Mouse (Mus musculus) MEL (cell line): ENCODE measurements around the gene Zbtb40. TPM values are rescaled to one million over a fixed set of nuclear protein-coding genes. Genes with fewer than 3 reads are reported as not detected.

ENCODE experiments used
- DNase-seq: peaks from one replicate; pipeline ENCODE4 v3.0.0; 2011; ENCODE audit warnings: low read depth, low spot score
- H3K27ac ChIP-seq: 2 replicates; pipeline ENCODE4 v1.5.1; 2012; ENCODE audit warnings: low read depth, mild to moderate bottlenecking, control low read depth, low read length, moderate library complexity; ENCODE audit not compliant: control insufficient read depth
- H3K27me3 ChIP-seq, 2 experiments: fragments of 150-350 bp in 1 of 2; sonication (generic) in 1 of 2; 2 replicates each; pipeline ENCODE4 v1.6.1; 2012; ENCODE audit warnings: low read length in 2 of 2, mild to moderate bottlenecking in 2 of 2, improper control_type of control experiment in 1 of 2, moderate library complexity in 1 of 2; ENCODE audit not compliant: insufficient read depth in 2 of 2, control insufficient read depth in 1 of 2
- H3K36me3 ChIP-seq, 2 experiments: 2 replicates each; pipeline ENCODE4 v1.6.1; 2012 to 2014; ENCODE audit warnings: low read length in 2 of 2, improper control_type of control experiment in 1 of 2, inconsistent platforms in 1 of 2, mild to moderate bottlenecking in 1 of 2; ENCODE audit not compliant: insufficient read depth in 2 of 2, control insufficient read depth in 1 of 2
- H3K4me1 ChIP-seq, 2 experiments: fragments of 150-350 bp in 1 of 2; sonication (generic) in 1 of 2; 2 replicates each; pipeline ENCODE4 v1.6.1; 2012; ENCODE audit warnings: low read length in 2 of 2, improper control_type of control experiment in 1 of 2, mild to moderate bottlenecking in 1 of 2; ENCODE audit not compliant: insufficient read depth in 2 of 2, control insufficient read depth in 1 of 2
- H3K4me3 ChIP-seq, 2 experiments: fragments of 150-350 bp in 1 of 2; sonication (generic) in 1 of 2; 2 replicates each; pipeline ENCODE4 v1.5.1; 2012; ENCODE audit warnings: low read depth in 2 of 2, low read length in 2 of 2, mild to moderate bottlenecking in 2 of 2, moderate library complexity in 2 of 2, control low read depth in 1 of 2, improper control_type of control experiment in 1 of 2; ENCODE audit not compliant: control insufficient read depth in 1 of 2, insufficient read depth in 1 of 2
- H3K79me2 ChIP-seq: 2 replicates; pipeline ENCODE4 v1.6.1; 2012; ENCODE audit warnings: mild to moderate bottlenecking, low read length, moderate library complexity; ENCODE audit not compliant: control insufficient read depth, poor library complexity, insufficient read depth
- H3K9ac ChIP-seq: 2 replicates; pipeline ENCODE4 v1.6.1; 2012; ENCODE audit warnings: low read depth, mild to moderate bottlenecking, control low read depth, low read length, moderate library complexity; ENCODE audit not compliant: control insufficient read depth, poor library complexity, severe bottlenecking
- H3K9me3 ChIP-seq: fragments of 150-350 bp; sonication (generic); replicated peaks from 2 replicates; pipeline ENCODE4 v1.6.1; 2012; ENCODE audit warnings: mild to moderate bottlenecking, low read length, improper control_type of control experiment, moderate library complexity; ENCODE audit not compliant: insufficient read depth
- BHLHE40 ChIP-seq: IDR thresholded peaks from 2 replicates; pipeline ENCODE4 v1.6.1; 2012; ENCODE audit warnings: low read depth, mild to moderate bottlenecking, inconsistent platforms, low read length, improper control_type of control experiment, borderline replicate concordance
- E2F4 ChIP-seq: IDR thresholded peaks from 2 replicates; pipeline ENCODE4 v1.6.1; 2011; ENCODE audit warnings: low read depth, low read length, improper control_type of control experiment, borderline replicate concordance
- ETS1 ChIP-seq: IDR thresholded peaks from 2 replicates; pipeline ENCODE4 v1.6.1; 2012; ENCODE audit warnings: low read depth, mild to moderate bottlenecking, inconsistent platforms, low read length, improper control_type of control experiment, moderate library complexity
- HCFC1 ChIP-seq: IDR thresholded peaks from 2 replicates; pipeline ENCODE4 v1.6.1; 2012; ENCODE audit warnings: low read depth, mild to moderate bottlenecking, inconsistent platforms, low read length, improper control_type of control experiment, moderate library complexity
- JUND ChIP-seq: IDR thresholded peaks from 2 replicates; pipeline ENCODE4 v1.6.1; 2011; ENCODE audit warnings: low read depth, mild to moderate bottlenecking, improper control_type of control experiment, low read length
- KAT2A ChIP-seq: conservative IDR thresholded peaks from 2 replicates; pipeline ENCODE4 v1.6.1; 2012; ENCODE audit warnings: low read depth, low read length, improper control_type of control experiment, inconsistent platforms
- MAFK ChIP-seq: IDR thresholded peaks from 2 replicates; pipeline ENCODE4 v1.6.1; 2011; ENCODE audit warnings: low read depth, mild to moderate bottlenecking, low read length, improper control_type of control experiment, borderline replicate concordance
- MAZ ChIP-seq: IDR thresholded peaks from 2 replicates; pipeline ENCODE4 v1.6.1; 2012; ENCODE audit warnings: low read depth, mild to moderate bottlenecking, inconsistent platforms, low read length, improper control_type of control experiment
- MEF2A ChIP-seq: IDR thresholded peaks from 2 replicates; pipeline ENCODE4 v1.6.1; 2014; ENCODE audit warnings: low read depth, mild to moderate bottlenecking, inconsistent platforms, low read length, improper control_type of control experiment; ENCODE audit not compliant: poor library complexity, insufficient replicate concordance, severe bottlenecking; ENCODE audit errors: extremely low read depth
- MYB ChIP-seq: IDR thresholded peaks from 2 replicates; pipeline ENCODE4 v1.6.1; 2011; ENCODE audit warnings: mild to moderate bottlenecking, low read depth, low read length, improper control_type of control experiment
- MYC ChIP-seq: IDR thresholded peaks from 2 replicates; pipeline ENCODE4 v1.6.1; 2011; ENCODE audit warnings: low read depth, mild to moderate bottlenecking, low read length, improper control_type of control experiment, moderate library complexity
- NELFE ChIP-seq: IDR thresholded peaks from 2 replicates; pipeline ENCODE4 v1.6.1; 2011; ENCODE audit warnings: low read depth, low read length, improper control_type of control experiment
- NRF1 ChIP-seq: IDR thresholded peaks from 2 replicates; pipeline ENCODE4 v1.6.1; 2014; ENCODE audit warnings: low read depth, mild to moderate bottlenecking, inconsistent platforms, low read length, improper control_type of control experiment, moderate library complexity; ENCODE audit not compliant: poor library complexity, insufficient read depth, severe bottlenecking
- POLR2A ChIP-seq, 2 experiments: IDR thresholded peaks; 2 replicates each; pipeline ENCODE4 v1.6.1; 2011 to 2012; ENCODE audit warnings: low read length in 2 of 2, mild to moderate bottlenecking in 2 of 2, control low read depth in 1 of 2, improper control_type of control experiment in 1 of 2, low read depth in 1 of 2, moderate library complexity in 1 of 2; ENCODE audit not compliant: control insufficient read depth in 1 of 2, insufficient read depth in 1 of 2, poor library complexity in 1 of 2
- POLR2AphosphoS5 ChIP-seq: IDR thresholded peaks from 2 replicates; pipeline ENCODE4 v1.6.1; 2012; ENCODE audit warnings: low read depth, borderline replicate concordance, mild to moderate bottlenecking, inconsistent platforms, low read length, moderate library complexity, mixed read lengths
- SIN3A ChIP-seq: IDR thresholded peaks from 2 replicates; pipeline ENCODE4 v1.6.1; 2012; ENCODE audit warnings: low read length, improper control_type of control experiment, inconsistent platforms
- SMC3 ChIP-seq: IDR thresholded peaks from 2 replicates; pipeline ENCODE4 v1.6.1; 2011; ENCODE audit warnings: low read depth, low read length, improper control_type of control experiment
- TBP ChIP-seq: IDR thresholded peaks from 2 replicates; pipeline ENCODE4 v1.8.0; 2011; ENCODE audit warnings: low read depth, low read length, improper control_type of control experiment
- UBTF ChIP-seq: IDR thresholded peaks from 2 replicates; pipeline ENCODE4 v1.6.1; 2012; ENCODE audit warnings: low read depth, mild to moderate bottlenecking, inconsistent platforms, low read length, improper control_type of control experiment, moderate library complexity, borderline replicate concordance; ENCODE audit not compliant: insufficient read depth
- USF1 ChIP-seq: IDR thresholded peaks from 2 replicates; pipeline ENCODE4 v1.6.1; 2014; ENCODE audit warnings: low read depth, mild to moderate bottlenecking, inconsistent platforms, low read length, improper control_type of control experiment, moderate library complexity
- ZC3H11A ChIP-seq: IDR thresholded peaks from 2 replicates; pipeline ENCODE4 v1.6.1; 2012; ENCODE audit warnings: low read depth, mild to moderate bottlenecking, inconsistent platforms, low read length, improper control_type of control experiment
- polyA plus RNA-seq, 2 experiments: library from polyadenylated mRNA; stranded (reverse) in 1 of 2; unstranded in 1 of 2; fragments of >175 nt in 1 of 2; fragments of >200 nt in 1 of 2; gene quantifications; 2 replicates each; pipeline versions ENCODE4 v1.2.1 to v1.2.4; 2012; ENCODE audit warnings: low replicate concordance in 2 of 2, low read depth in 1 of 2; ENCODE audit not compliant: insufficient read length in 2 of 2, insufficient read depth in 1 of 2, missing spikeins in 1 of 2
- total RNA-seq: library from RNA; depleted of rRNA; stranded (reverse); fragments of 300-350 nt; gene quantifications from 2 replicates; pipeline ENCODE4 v1.2.3, GENCODE M21; 2012

Zbtb40 gene
- total and polyA plus RNA-seq, 3 experiments, result 9.6 to 14.4 TPM; not detected in 1

DNA sequence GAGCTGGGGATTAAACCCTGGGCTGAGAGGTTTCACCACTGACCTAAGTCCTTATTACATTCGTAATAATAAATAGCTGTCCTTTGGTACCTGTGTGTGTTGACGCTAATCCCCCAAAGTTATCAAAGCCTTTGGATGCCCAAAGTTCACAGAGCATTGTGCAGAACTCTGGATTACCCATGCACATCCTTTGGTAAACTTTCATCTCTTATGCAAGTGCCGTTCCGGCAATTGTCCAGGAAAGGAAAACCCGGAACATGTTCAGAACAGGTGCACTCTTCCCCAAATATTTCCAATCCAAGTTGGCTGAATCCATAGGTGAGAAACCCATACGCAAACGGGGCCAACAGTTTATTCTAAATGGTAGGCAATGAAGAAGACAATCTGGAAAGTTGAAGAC lies 9.2 kb downstream of the Zbtb40 start:
- no peak overlapping the region for H3K27ac ChIP-seq
- H3K4me3 ChIP-seq, result no peak overlapping the region
- H3K27me3 ChIP-seq, result no peaks in the 10 kb centered on the region
- H3K79me2 ChIP-seq, result no peaks in the 10 kb centered on the region
- H3K9me3 ChIP-seq, result no peaks in the 10 kb centered on the region
- H3K9ac ChIP-seq, result no peak overlapping the region
- no peak for DNase-seq
- TF ChIP-seq JUND (no peak), UBTF (no peak), HCFC1 (no peak), KAT2A (no peak), USF1 (no peak), E2F4 (no peak), MAFK (no peak), MAZ (no peak), ETS1 (no peak), MYB (no peak), SMC3 (no peak), BHLHE40 (no peak), MYC (no peak), SIN3A (no peak), POLR2AphosphoS5 (no peak)
- no peaks in the 10 kb centered on the region for H3K4me1 ChIP-seq
- H3K36me3 ChIP-seq, result no peaks in the 10 kb centered on the region

DNA sequence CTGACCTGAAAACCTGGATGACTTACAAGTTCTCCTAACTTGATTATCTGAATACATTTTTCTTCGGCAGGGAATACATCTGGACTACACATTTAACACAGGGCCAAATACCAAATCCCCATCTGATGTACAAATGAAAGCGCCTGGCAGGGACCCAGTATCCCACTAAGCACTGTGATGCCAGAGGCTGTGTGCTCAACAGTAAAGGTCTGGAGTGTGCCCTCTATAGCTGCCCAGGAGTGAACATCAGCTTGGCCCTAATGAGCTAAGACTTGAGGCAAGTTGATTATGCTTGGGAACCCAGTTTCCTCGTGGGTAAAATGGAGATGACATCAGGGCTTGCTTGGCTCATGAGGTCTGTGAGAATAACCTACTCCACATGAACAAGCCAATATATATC lies 10.1 kb downstream of the Zbtb40 start:
- DNase-seq, result no peak
- H3K9ac ChIP-seq, result no peak overlapping the region

More for the DNA sequence above, 10.1 kb downstream of the Zbtb40 start:
- Histone ChIP-seq H3K36me3 (no peaks in the 10 kb centered on the region), H3K27ac (no peak overlapping the region), H3K79me2 (no peaks in the 10 kb centered on the region), H3K4me3 (no peak overlapping the region), H3K9me3 (no peaks in the 10 kb centered on the region), H3K27me3 (no peaks in the 10 kb centered on the region), H3K4me1 (no peaks in the 10 kb centered on the region)
- no peak for TF ChIP-seq POLR2A (IDR thresholded peaks at IDR 0.05; ENCODE audit: control insufficient read depth in 1 of 2, insufficient read depth in 1 of 2, low read depth in 1 of 2, low read length in 2 of 2, poor library complexity in 1 of 2)
- no peak for TF ChIP-seq JUND
- TF ChIP-seq BHLHE40, result no peak
- no peak for TF ChIP-seq KAT2A
- no peak for TF ChIP-seq MEF2A
- TF ChIP-seq SIN3A, result no peak
- no peak for TF ChIP-seq USF1
- TF ChIP-seq NRF1, result no peak
- TF ChIP-seq HCFC1, result no peak
- TF ChIP-seq MAFK, result no peak
- TF ChIP-seq ZC3H11A, result no peak
- TF ChIP-seq TBP, result no peak
- no peak for TF ChIP-seq MYB
- no peak for TF ChIP-seq NELFE
